Mouse (Mus musculus): Measurements from ENCODE around the gene Blnk. TPM values are rescaled to one million over a fixed set of nuclear protein-coding genes. Genes with fewer than 3 reads are reported as not detected.

The Blnk gene
- polyA plus RNA-seq, 1 experiment from 2014 or later, result 5.7 TPM

GRCm38 (mm10) chr19:40984536-40984935, 9.8 kb downstream of the Blnk start:
- Histone ChIP-seq H3K27ac (no peak overlapping the region), H3K4me2 (no peak overlapping the region), H3K36me3 (no peaks in the 10 kb centered on the region), H3K4me1 (no peaks in the 10 kb centered on the region), H3K9me3 (no peaks in the 10 kb centered on the region), H3K9ac (no peak overlapping the region), H3K27me3 (replicated peaks) (no peaks in the 10 kb centered on the region), H3K4me3 (replicated peaks) (no peak overlapping the region)
- WGBS, result 93% methylated on average over 1 of the region's 1 CpGs
- ATAC-seq (ENCODE audit: insufficient read depth, low FRiP score, low read depth), result no peak

GRCm38 (mm10) chr19:40980671-40981070, 13.7 kb downstream of the Blnk start:
- no peaks in the 10 kb centered on the region for H3K27me3 ChIP-seq (replicated peaks)
- no peak overlapping the region for H3K4me2 ChIP-seq
- H3K4me3 ChIP-seq (replicated peaks), result no peak overlapping the region
- WGBS, result 76% methylated on average over 5 of the region's 5 CpGs
- no peaks in the 10 kb centered on the region for H3K4me1 ChIP-seq
- no peaks in the 10 kb centered on the region for H3K36me3 ChIP-seq
- no peak for ATAC-seq (ENCODE audit: insufficient read depth, low FRiP score, low read depth)
- H3K9ac ChIP-seq, result no peak overlapping the region
- no peaks in the 10 kb centered on the region for H3K9me3 ChIP-seq
- H3K27ac ChIP-seq, result no peak overlapping the region

GRCm38 (mm10) chr19:40978026-40978425, 16.3 kb downstream of the Blnk start:
- no peaks in the 10 kb centered on the region for H3K36me3 ChIP-seq
- WGBS, result 64% methylated on average over 5 of the region's 5 CpGs
- no peak for ATAC-seq (ENCODE audit: insufficient read depth, low FRiP score, low read depth)
- no peak overlapping the region for H3K27ac ChIP-seq
- no peaks in the 10 kb centered on the region for H3K27me3 ChIP-seq (replicated peaks)
- no peak overlapping the region for H3K4me3 ChIP-seq (replicated peaks)
- H3K9me3 ChIP-seq, result no peaks in the 10 kb centered on the region
- no peaks in the 10 kb centered on the region for H3K4me1 ChIP-seq
- no peak overlapping the region for H3K9ac ChIP-seq
- no peak overlapping the region for H3K4me2 ChIP-seq

GRCm38 (mm10) chr19:40976946-40977917, 17.1 kb downstream of the Blnk start:
- peak; percentile 79 for ATAC-seq (ENCODE audit: insufficient read depth, low FRiP score, low read depth)
- Histone ChIP-seq H3K4me2 (no peak overlapping the region), H3K9ac (no peak overlapping the region), H3K9me3 (no peaks in the 10 kb centered on the region), H3K27ac (no peak overlapping the region), H3K27me3 (replicated peaks) (no peaks in the 10 kb centered on the region), H3K4me3 (replicated peaks) (no peak overlapping the region), H3K4me1 (no peaks in the 10 kb centered on the region), H3K36me3 (no peaks in the 10 kb centered on the region)
- WGBS, result 73% methylated on average over 11 of the region's 11 CpGs

- 81% methylated on average over 5 of the region's 5 CpGs for WGBS
- H3K27me3 ChIP-seq (replicated peaks), result no peaks in the 10 kb centered on the region
These were observed 22.9 kb downstream of the Blnk start for GRCm38 (mm10) chr19:40971273-40971914.

GRCm38 (mm10) chr19:40970775-40971174, 23.6 kb downstream of the Blnk start:
- no peak overlapping the region for H3K4me3 ChIP-seq (replicated peaks)
- H3K4me2 ChIP-seq, result no peak overlapping the region
- WGBS, result 81% methylated on average over 7 of the region's 7 CpGs
- H3K27ac ChIP-seq, result no peak overlapping the region
- no peaks in the 10 kb centered on the region for H3K4me1 ChIP-seq
- ATAC-seq (ENCODE audit: insufficient read depth, low FRiP score, low read depth), result no peak
- no peaks in the 10 kb centered on the region for H3K9me3 ChIP-seq
- H3K9ac ChIP-seq, result no peak overlapping the region
- H3K36me3 ChIP-seq, result no peaks in the 10 kb centered on the region
- H3K27me3 ChIP-seq (replicated peaks), result no peaks in the 10 kb centered on the region

More at GRCm38 (mm10) chr19:40971273-40971914, 22.9 kb downstream of the Blnk start:
- no peak for ATAC-seq (ENCODE audit: insufficient read depth, low FRiP score, low read depth)
- Histone ChIP-seq H3K9ac (no peak overlapping the region), H3K36me3 (no peaks in the 10 kb centered on the region), H3K4me3 (replicated peaks) (no peak overlapping the region), H3K27ac (no peak overlapping the region), H3K4me1 (no peaks in the 10 kb centered on the region), H3K9me3 (no peaks in the 10 kb centered on the region), H3K4me2 (no peak overlapping the region)

GRCm38 (mm10) chr19:40970301-40970700, 24.0 kb downstream of the Blnk start:
- H3K27me3 ChIP-seq (replicated peaks), result no peaks in the 10 kb centered on the region
- no peaks in the 10 kb centered on the region for H3K36me3 ChIP-seq
- no peak overlapping the region for H3K4me2 ChIP-seq
- WGBS, result 62% methylated on average over 4 of the region's 4 CpGs
- H3K9ac ChIP-seq, result no peak overlapping the region
- H3K4me3 ChIP-seq (replicated peaks), result no peak overlapping the region
- H3K4me1 ChIP-seq, result no peaks in the 10 kb centered on the region
- no peak overlapping the region for H3K27ac ChIP-seq
- H3K9me3 ChIP-seq, result no peaks in the 10 kb centered on the region
- ATAC-seq (ENCODE audit: insufficient read depth, low FRiP score, low read depth), result no peak

GRCm38 (mm10) chr19:40964936-40965850, 29.1 kb downstream of the Blnk start:
- no peak overlapping the region for H3K4me3 ChIP-seq (replicated peaks)
- no peak for ATAC-seq (ENCODE audit: insufficient read depth, low FRiP score, low read depth)
- no peak overlapping the region for H3K4me2 ChIP-seq
- WGBS, result 76% methylated on average over 6 of the region's 6 CpGs
- no peak overlapping the region for H3K9ac ChIP-seq
- H3K9me3 ChIP-seq, result no peaks in the 10 kb centered on the region
- H3K36me3 ChIP-seq, result no peaks in the 10 kb centered on the region
- H3K27ac ChIP-seq, result no peak overlapping the region
- no peaks in the 10 kb centered on the region for H3K27me3 ChIP-seq (replicated peaks)
- peaks cover 4% of the 10 kb centered on the region; the same call in 1 of the 2 replicates for H3K4me1 ChIP-seq

GRCm38 (mm10) chr19:40964367-40964891, 29.9 kb downstream of the Blnk start:
- Histone ChIP-seq H3K27ac (peak overlapping the region; percentile 61), H3K4me3 (replicated peaks) (no peak overlapping the region), H3K36me3 (no peaks in the 10 kb centered on the region), H3K4me1 (peaks cover 4% of the 10 kb centered on the region; the same call in 1 of the 2 replicates), H3K9me3 (no peaks in the 10 kb centered on the region), H3K9ac (no peak overlapping the region), H3K27me3 (replicated peaks) (no peaks in the 10 kb centered on the region), H3K4me2 (no peak overlapping the region)
- WGBS, result 64% methylated on average over 3 of the region's 3 CpGs
- ATAC-seq (ENCODE audit: insufficient read depth, low FRiP score, low read depth), result peak; percentile 18; the same call in 1 of the 2 replicates

- no peak overlapping the region for H3K4me3 ChIP-seq (replicated peaks)
- WGBS, result 46% methylated on average over 12 of the region's 12 CpGs
- ATAC-seq (ENCODE audit: insufficient read depth, low FRiP score, low read depth), result no peak
These were observed 31.3 kb downstream of the Blnk start for GRCm38 (mm10) chr19:40962988-40963387.

GRCm38 (mm10) chr19:40958981-40959380, 35.4 kb downstream of the Blnk start:
- Histone ChIP-seq H3K27me3 (replicated peaks) (no peaks in the 10 kb centered on the region), H3K9me3 (no peaks in the 10 kb centered on the region), H3K4me3 (replicated peaks) (no peak overlapping the region), H3K36me3 (no peaks in the 10 kb centered on the region), H3K4me2 (no peak overlapping the region), H3K27ac (no peak overlapping the region), H3K9ac (no peak overlapping the region), H3K4me1 (0 out of 2 replicates have a peak, but pooled peaks cover under 1% of the 10 kb centered on the region)
- 61% methylated on average over 1 of the region's 1 CpGs for WGBS
- ATAC-seq (ENCODE audit: insufficient read depth, low FRiP score, low read depth), result no peak

More at GRCm38 (mm10) chr19:40962988-40963387, 31.3 kb downstream of the Blnk start:
- no peaks in the 10 kb centered on the region for H3K27me3 ChIP-seq (replicated peaks)
- H3K9me3 ChIP-seq, result no peaks in the 10 kb centered on the region
- no peaks in the 10 kb centered on the region for H3K36me3 ChIP-seq
- H3K9ac ChIP-seq, result no peak overlapping the region
- H3K4me2 ChIP-seq, result no peak overlapping the region
- peaks cover 4% of the 10 kb centered on the region; the same call in 1 of the 2 replicates for H3K4me1 ChIP-seq
- H3K27ac ChIP-seq, result no peak overlapping the region

Measured in stomach, embryonic 15.5 days (tissue).